Mouse (Mus musculus) cerebellum, postnatal 36 days (tissue): ENCODE measurements around the gene Pemt.
A peak's percentile ranks its signal among the peaks of the same experiment; 100 is the strongest.

ENCODE experiments used
- DNase-seq, 2 experiments: peaks; one replicate each; pipeline ENCODE4 v3.0.0; 2021 to 2022; ENCODE audit warnings: mixed read lengths in 2 of 2

The Pemt gene

GRCm38 (mm10) chr11:60056520-60056919 lies 10.2 kb upstream of the Pemt start:
- DNase-seq = no peak

- DNase-seq = no peak
Measured at GRCm38 (mm10) chr11:60048841-60049240, 2.6 kb upstream of the Pemt start.

GRCm38 (mm10) chr11:60045676-60046057 lies 622 bp downstream of the Pemt start:
- DNase-seq = no peak

- no peak for DNase-seq
Measured at GRCm38 (mm10) chr11:60044777-60045176, 1.5 kb downstream of the Pemt start.

- DNase-seq = no peak
Measured at GRCm38 (mm10) chr11:60042277-60042676, 4.0 kb downstream of the Pemt start.

GRCm38 (mm10) chr11:60036537-60037220 lies 9.6 kb downstream of the Pemt start:
- no peak for DNase-seq

- no peak for DNase-seq
Measured at GRCm38 (mm10) chr11:60034911-60035400, 11.3 kb downstream of the Pemt start.

- DNase-seq = peak; percentile 22 to 40
Measured at GRCm38 (mm10) chr11:60034293-60034692, 12.0 kb downstream of the Pemt start.

- DNase-seq = no peak
Measured at GRCm38 (mm10) chr11:60032586-60033430, 13.5 kb downstream of the Pemt start.

GRCm38 (mm10) chr11:60030747-60031331 lies 15.4 kb downstream of the Pemt start:
- peak in 1 of 2 experiments; percentile 18 for DNase-seq

- no peak for DNase-seq
Measured at GRCm38 (mm10) chr11:60029976-60030375, 16.3 kb downstream of the Pemt start.

GRCm38 (mm10) chr11:60027913-60028875 lies 18.1 kb downstream of the Pemt start:
- peak; percentile 67 to 68 for DNase-seq

- peak; percentile 81 to 85 for DNase-seq
Measured at GRCm38 (mm10) chr11:60027272-60027671, 19.0 kb downstream of the Pemt start.

- peak; percentile 18 to 23 for DNase-seq
Measured at GRCm38 (mm10) chr11:60026166-60026565, 20.1 kb downstream of the Pemt start.

GRCm38 (mm10) chr11:60021201-60021600 lies 25.1 kb downstream of the Pemt start:
- DNase-seq = no peak

- no peak for DNase-seq
Measured at GRCm38 (mm10) chr11:60016726-60017125, 29.6 kb downstream of the Pemt start.

GRCm38 (mm10) chr11:60011516-60011915 lies 34.8 kb downstream of the Pemt start:
- DNase-seq = no peak

- no peak for DNase-seq
Measured at GRCm38 (mm10) chr11:60009451-60009850, 36.8 kb downstream of the Pemt start.

GRCm38 (mm10) chr11:60005866-60006265 lies 40.4 kb downstream of the Pemt start:
- DNase-seq = no peak

GRCm38 (mm10) chr11:60004716-60005115 lies 41.6 kb downstream of the Pemt start:
- DNase-seq = no peak

GRCm38 (mm10) chr11:60003811-60004210 lies 42.5 kb downstream of the Pemt start:
- DNase-seq = no peak
